Mouse (Mus musculus) thymus, adult 2 months (tissue): ENCODE measurements around the gene Plekha5. TPM values are rescaled to one million over a fixed set of nuclear protein-coding genes. Genes with fewer than 3 reads are reported as not detected.

ENCODE experiments used
- DNase-seq: peaks from one replicate; pipeline ENCODE4 v3.0.0; 2021
- H3K27ac ChIP-seq: fragments of 200-500 bp; 2 replicates; pipeline ENCODE4 v1.5.1; 2012; ENCODE audit warnings: low read length, control low read depth; ENCODE audit not compliant: control insufficient read depth, insufficient read depth
- H3K27me3 ChIP-seq: fragments of 200-500 bp; 2 replicates; pipeline ENCODE4 v1.6.1; 2012; ENCODE audit warnings: mild to moderate bottlenecking, low read length, moderate library complexity, mixed read lengths; ENCODE audit not compliant: control insufficient read depth, insufficient read depth
- H3K36me3 ChIP-seq: fragments of 200-500 bp; 2 replicates; pipeline ENCODE4 v1.6.1; 2012; ENCODE audit warnings: mild to moderate bottlenecking, low read length, moderate library complexity; ENCODE audit not compliant: control insufficient read depth, insufficient read depth
- H3K4me1 ChIP-seq: fragments of 200-500 bp; replicated peaks from 2 replicates; pipeline ENCODE4 v1.6.1; 2012; ENCODE audit warnings: low read length; ENCODE audit not compliant: control insufficient read depth, insufficient read depth
- H3K4me3 ChIP-seq: fragments of 200-500 bp; 2 replicates; pipeline ENCODE4 v1.5.1; 2012; ENCODE audit warnings: mild to moderate bottlenecking, low read length, control low read depth, moderate library complexity; ENCODE audit not compliant: control insufficient read depth, insufficient read depth
- CTCF ChIP-seq: fragments of 200-500 bp; IDR thresholded peaks from 2 replicates; pipeline ENCODE4 v1.5.1; 2012; ENCODE audit warnings: mild to moderate bottlenecking, control low read depth, low read length, moderate library complexity, borderline replicate concordance; ENCODE audit not compliant: control insufficient read depth, poor library complexity, insufficient read depth; ENCODE audit errors: extremely low read depth
- POLR2A ChIP-seq: fragments of 200-500 bp; IDR thresholded peaks from 2 replicates; pipeline ENCODE4 v1.6.1; 2012; ENCODE audit warnings: mild to moderate bottlenecking, low read length, control low read depth, moderate library complexity; ENCODE audit not compliant: control insufficient read depth, poor library complexity, insufficient read depth; ENCODE audit errors: extremely low read depth
- WGBS: fragments of 180-500 bp; shearing (Covaris S2); methylation state at CpG from one replicate; pipeline ENCODE4 v1.1.7; 2018; 5-methylcytosine and 5-hydroxymethylcytosine counted together
- polyA plus RNA-seq: library from polyadenylated mRNA; depleted of rRNA; stranded (reverse); fragments of >200 nt; gene quantifications from 2 replicates; pipeline ENCODE4 v1.2.3, GENCODE M21; 2012

Plekha5 gene
- polyA plus RNA-seq, 1 experiment = 25.5 TPM

DNA sequence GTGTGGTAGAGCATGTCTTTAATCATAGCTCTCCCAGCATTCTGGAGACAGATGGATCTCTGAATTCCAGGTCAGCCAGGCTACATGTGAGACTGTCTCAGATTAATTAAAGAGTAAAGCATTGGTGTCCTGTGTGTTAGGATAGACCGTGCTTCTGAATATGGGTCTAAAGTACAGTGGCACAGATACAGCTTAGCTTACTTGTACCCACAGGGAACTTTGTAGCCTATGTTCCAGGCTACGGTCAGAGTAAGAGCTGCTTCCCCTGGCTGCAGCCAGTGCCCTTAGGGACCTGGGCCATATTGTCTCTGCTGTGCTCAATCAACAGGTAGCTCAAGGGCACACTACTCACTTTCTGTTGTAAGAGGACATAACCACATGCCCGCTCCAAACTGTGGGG lies 30.5 kb downstream of the Plekha5 start:
- WGBS = 97% methylated on average over 3 of the region's 3 CpGs
- Histone ChIP-seq H3K27ac (no peak overlapping the region), H3K36me3 (no peaks in the 10 kb centered on the region), H3K4me1 (no peaks in the 10 kb centered on the region), H3K27me3 (no peaks in the 10 kb centered on the region), H3K4me3 (no peak overlapping the region)
- no peak for TF ChIP-seq CTCF
- no peak for TF ChIP-seq POLR2A
- no peak for DNase-seq

DNA sequence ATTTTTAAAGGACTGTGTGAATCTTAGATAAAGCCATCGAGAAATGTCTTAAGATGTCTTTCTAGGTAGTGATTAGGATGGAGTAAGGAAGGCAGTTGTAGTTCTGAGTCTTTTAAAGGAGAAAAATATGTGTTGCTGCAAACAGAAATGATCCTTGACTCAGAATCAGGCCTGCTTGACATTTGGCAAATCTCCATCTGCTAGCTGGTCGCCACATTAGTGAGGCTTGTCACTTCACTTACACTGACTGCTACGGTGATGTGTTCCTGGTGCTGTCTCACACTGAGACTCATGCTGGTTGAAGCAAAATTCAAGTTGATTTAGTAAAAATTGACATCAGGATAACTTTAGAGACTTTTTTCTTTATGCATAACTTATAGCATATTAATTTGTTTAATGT lies 32.0 kb downstream of the Plekha5 start:
- no peak for DNase-seq
- no peak for TF ChIP-seq POLR2A
- no peak for TF ChIP-seq CTCF
- H3K4me3 ChIP-seq = no peak overlapping the region
- H3K27ac ChIP-seq = no peak overlapping the region
- 97% methylated on average over 3 of the region's 3 CpGs for WGBS
- no peaks in the 10 kb centered on the region for H3K27me3 ChIP-seq
- no peaks in the 10 kb centered on the region for H3K36me3 ChIP-seq
- H3K4me1 ChIP-seq = no peaks in the 10 kb centered on the region

DNA sequence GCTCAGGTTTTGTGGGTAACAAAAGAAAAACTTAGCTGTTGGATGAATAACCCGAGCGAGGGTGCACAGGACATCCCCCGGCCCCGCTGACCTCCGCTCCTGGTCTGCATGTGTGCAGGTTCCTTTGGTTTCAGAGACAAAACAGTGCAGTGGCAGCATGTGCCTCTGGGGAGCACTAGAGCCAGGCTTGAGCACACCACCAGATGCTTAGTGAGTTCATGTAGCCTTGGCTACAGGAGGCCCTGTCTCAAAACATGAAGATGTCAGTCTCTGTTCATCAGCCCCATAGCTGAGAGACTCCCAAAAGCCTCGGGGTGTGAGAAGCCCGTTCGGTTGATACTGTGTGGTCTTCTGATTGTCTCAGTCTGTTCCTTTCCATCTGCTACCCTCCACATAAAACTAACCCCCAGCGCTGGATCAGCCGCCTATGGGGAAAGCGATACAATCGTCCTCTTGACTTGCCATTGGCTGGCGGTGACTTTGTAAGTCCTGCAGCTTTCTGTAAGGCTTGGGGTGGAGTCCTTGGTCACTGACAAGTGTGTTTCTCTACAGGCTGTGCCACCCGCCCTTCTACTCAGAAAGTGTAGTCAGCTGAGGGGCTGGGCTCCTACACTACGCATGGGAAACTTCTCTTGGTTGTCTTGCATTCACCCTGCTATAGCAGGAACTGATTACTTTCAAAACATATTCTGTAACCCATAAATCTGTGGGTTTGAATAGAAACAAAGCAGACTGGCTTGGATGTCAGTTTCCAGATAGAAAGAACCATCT lies 32.7 kb downstream of the Plekha5 start:
- no peak overlapping the region for H3K27ac ChIP-seq
- no peak for TF ChIP-seq CTCF
- no peak for TF ChIP-seq POLR2A
- no peak overlapping the region for H3K4me3 ChIP-seq
- no peaks in the 10 kb centered on the region for H3K36me3 ChIP-seq
- no peaks in the 10 kb centered on the region for H3K27me3 ChIP-seq
- WGBS = 96% methylated on average over 15 of the region's 15 CpGs
- no peak for DNase-seq
- no peaks in the 10 kb centered on the region for H3K4me1 ChIP-seq

DNA sequence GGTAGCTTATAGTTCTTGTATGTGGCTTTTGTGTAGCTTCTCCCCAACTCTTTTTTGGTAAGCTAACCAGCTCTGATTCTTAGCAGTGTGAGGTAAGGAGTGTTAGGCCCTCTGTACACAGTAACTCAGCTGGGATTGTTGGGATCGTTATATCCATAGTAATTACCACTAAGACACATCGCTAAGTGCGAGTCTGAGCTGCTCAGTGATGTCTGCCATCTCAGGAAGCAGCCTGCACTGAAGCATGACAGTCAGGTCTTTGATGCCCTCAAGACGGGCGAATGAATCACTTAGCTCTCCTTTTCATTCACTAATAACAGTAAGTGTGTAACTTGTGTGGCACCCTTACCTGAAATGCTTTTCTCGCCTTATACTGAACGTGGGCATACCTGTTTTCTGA lies 36.5 kb downstream of the Plekha5 start:
- Histone ChIP-seq H3K27ac (no peak overlapping the region), H3K27me3 (no peaks in the 10 kb centered on the region), H3K36me3 (no peaks in the 10 kb centered on the region), H3K4me1 (peaks cover 5% of the 10 kb centered on the region), H3K4me3 (no peak overlapping the region)
- TF ChIP-seq CTCF (no peak), POLR2A (no peak)
- DNase-seq = no peak
- 92% methylated on average over 7 of the region's 7 CpGs for WGBS

DNA sequence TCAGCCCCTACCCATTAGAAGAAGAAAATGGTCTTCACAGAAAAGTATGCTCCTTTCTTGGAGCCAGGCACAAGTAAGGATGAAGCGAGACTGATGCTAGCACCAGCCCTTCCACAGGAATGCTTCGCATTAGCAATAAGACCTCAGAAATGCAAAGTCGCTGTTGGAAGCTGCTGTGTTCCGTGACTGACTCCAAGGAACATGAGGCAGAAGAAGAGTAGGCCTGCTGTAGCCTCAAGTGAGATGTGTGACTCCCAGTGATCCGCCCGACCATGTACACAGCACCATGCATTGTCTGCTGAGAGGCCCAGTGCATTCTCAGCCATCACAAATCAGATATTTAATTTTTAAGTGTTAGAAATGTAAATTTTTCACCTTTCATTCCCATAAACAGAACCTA lies 41.0 kb downstream of the Plekha5 start:
- DNase-seq = no peak
- Histone ChIP-seq H3K4me1 (peaks cover 5% of the 10 kb centered on the region), H3K36me3 (no peaks in the 10 kb centered on the region), H3K4me3 (no peak overlapping the region), H3K27ac (no peak overlapping the region), H3K27me3 (no peaks in the 10 kb centered on the region)
- TF ChIP-seq CTCF (no peak), POLR2A (no peak)
- 95% methylated on average over 6 of the region's 6 CpGs for WGBS

DNA sequence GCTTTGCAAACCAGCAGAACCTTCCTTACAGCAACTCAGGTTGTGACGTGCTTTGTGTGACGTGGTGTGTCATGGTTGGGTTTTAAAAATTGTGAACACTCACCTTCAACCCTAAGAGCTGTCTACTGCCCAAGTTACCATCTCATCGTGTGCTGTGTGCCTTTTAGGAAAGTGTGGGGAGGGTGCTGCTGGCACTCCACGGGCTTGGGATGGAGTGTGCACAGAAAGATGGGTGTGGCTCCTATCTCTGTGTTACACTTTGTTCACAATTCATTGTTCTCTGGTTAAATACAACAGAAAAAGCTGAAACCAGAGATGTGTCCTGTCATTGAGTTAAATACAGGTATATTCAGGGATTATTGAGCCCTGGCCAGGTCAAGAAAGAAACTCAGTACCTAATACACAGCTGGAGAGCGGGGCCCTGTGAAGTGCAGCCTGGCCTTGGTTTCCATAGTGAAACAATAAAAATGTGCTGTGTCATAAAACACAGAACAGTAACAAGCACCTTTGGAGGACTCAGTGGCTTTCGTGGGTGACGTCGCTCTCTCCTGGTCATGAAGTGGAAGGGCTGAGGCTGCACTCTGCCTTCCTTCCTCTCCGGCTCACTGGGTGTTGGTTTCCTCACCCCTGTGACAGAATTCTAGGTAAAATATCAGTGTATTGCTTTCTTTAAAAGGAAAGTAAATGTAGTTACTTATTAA lies 42.2 kb downstream of the Plekha5 start:
- DNase-seq = no peak
- TF ChIP-seq POLR2A = no peak
- no peak for TF ChIP-seq CTCF
- H3K27me3 ChIP-seq = no peaks in the 10 kb centered on the region
- H3K4me1 ChIP-seq = peaks cover 5% of the 10 kb centered on the region
- H3K4me3 ChIP-seq = no peak overlapping the region
- WGBS = 55% methylated on average over 9 of the region's 9 CpGs
- no peak overlapping the region for H3K27ac ChIP-seq
- no peaks in the 10 kb centered on the region for H3K36me3 ChIP-seq
